7 mouse cellular contexts compared by ENCODE assay signal in genomic region chr12:59219325-59220225, GRCm38 (mm10). TPM values are rescaled to one million over a fixed set of nuclear protein-coding genes. Genes with fewer than 3 reads are reported as not detected.
DNase-seq lines count a peak whose midpoint lies in the region; ATAC-seq lines count a peak whose summit lies in the region.

Fbxo33 (minus strand) TSS chr12:59219725.

- peak; percentile 97 for ATAC-seq in intestine, embryonic 15.5 days

- no peaks in the 10 kb centered on the region for H3K27me3 ChIP-seq in intestine, embryonic 15.5 days (replicated peaks)
- H3K27me3 ChIP-seq in midbrain, embryonic 10.5 days (ENCODE audit: low read depth, poor library complexity, severe bottlenecking): no peaks in the 10 kb centered on the region

- H3K4me1 ChIP-seq in intestine, embryonic 15.5 days (replicated peaks): peaks cover 5% of the 10 kb centered on the region; the same call in 1 of the 2 replicates
- peaks cover 16% of the 10 kb centered on the region for H3K4me1 ChIP-seq in midbrain, embryonic 10.5 days

- WGBS in intestine, embryonic 15.5 days: under 1% methylated on average over 97 of the region's 109 CpGs
- under 1% methylated on average over 109 of the region's 109 CpGs for WGBS in midbrain, embryonic 10.5 days

- peak; percentile 98 for DNase-seq in adrenal gland, adult 2 months
- peak; percentile 97 for DNase-seq in embryo, embryonic 11.5 days (ENCODE audit: low read depth, low spot score)
- DNase-seq in gastrocnemius, postnatal 36 days: peak; percentile 95 to 97
- peak; percentile 97 to 98 for DNase-seq in left cerebral cortex, postnatal 25 days (ENCODE audit: low spot score in 2 of 2)
- DNase-seq in midbrain, embryonic 10.5 days (ENCODE audit: low spot score): peak; percentile 100
- DNase-seq in right cerebral cortex, postnatal 4 days: peak; percentile 99

- H3K36me3 ChIP-seq in intestine, embryonic 15.5 days: no peaks in the 10 kb centered on the region
- no peaks in the 10 kb centered on the region for H3K36me3 ChIP-seq in midbrain, embryonic 10.5 days

- peak within 1 kb of the TSS; percentile 87 for H3K9ac ChIP-seq in intestine, embryonic 15.5 days

- H3K4me3 ChIP-seq in intestine, embryonic 15.5 days (replicated peaks): peak within 1 kb of the TSS; percentile 97
- peak within 1 kb of the TSS; percentile 97 for H3K4me3 ChIP-seq in midbrain, embryonic 10.5 days

- intact Hi-C loops in gastrocnemius, postnatal 36 days (cut with DNase I): no loop called here
- intact Hi-C loops in left cerebral cortex, postnatal 25 days (cut with DNase I): loop anchor here (2.0 to 5.0 kb wide), 2 partner anchors 89 to 152 kb away; partner anchors contain the start of gene Pnn

- H3K27ac ChIP-seq in intestine, embryonic 15.5 days: peak within 1 kb of the TSS; percentile 96
- peak within 1 kb of the TSS; percentile 97 for H3K27ac ChIP-seq in midbrain, embryonic 10.5 days (replicated peaks)

- H3K9me3 ChIP-seq in intestine, embryonic 15.5 days: no peaks in the 10 kb centered on the region
- H3K9me3 ChIP-seq in midbrain, embryonic 10.5 days (replicated peaks): no peaks in the 10 kb centered on the region

- H3K4me2 ChIP-seq in intestine, embryonic 15.5 days (replicated peaks): peak within 1 kb of the TSS; percentile 88

RNA-seq across cellular contexts. Expression of gene Fbxo33, which starts in this region (rescaled TPM):
- total RNA-seq in adrenal gland, adult 2 months (2021): 10 to 100 TPM; 41.1 to 46.0 TPM
- polyA plus RNA-seq in adrenal gland, adult 2 months (2012; rRNA removed): 10.4 and 11.3 TPM in 2 replicates
- 1 to 10 TPM; 2.4 to 3.5 TPM for total RNA-seq in gastrocnemius, postnatal 36 days (2021)
- polyA plus RNA-seq in intestine, embryonic 15.5 days (2015; fragmentation: Nextera tagmentation; extraction: Ambion mirVana): 8.9 TPM in 2 replicates
- 10 to 100 TPM; 65.3 to 66.0 TPM for total RNA-seq in left cerebral cortex, postnatal 25 days (2021)
- polyA plus RNA-seq in midbrain, embryonic 10.5 days (2016; fragmentation: Nextera tagmentation; extraction: Ambion mirVana): 5.4 and 6.4 TPM in 2 replicates

Comparison
In these comparisons a context has a peak if more than half of its experiments do, and no peak if none do; other contexts are left out.
1. Peak in every context shown above with its lines: DNase-seq, ATAC-seq, H3K4me3 ChIP-seq and H3K27ac ChIP-seq.
2. RNA of gene Fbxo33 (total RNA-seq): 65.3 to 66.0 TPM in left cerebral cortex, postnatal 25 days and 41.1 to 46.0 TPM in adrenal gland, adult 2 months; 2.4 to 3.5 TPM in gastrocnemius, postnatal 36 days; every median in the first group is over 4 times any median in the second.